Mouse (Mus musculus): Measurements from ENCODE around the gene 1700057G04Rik. TPM values are rescaled to one million over a fixed set of nuclear protein-coding genes. Genes with fewer than 3 reads are reported as not detected.

The 1700057G04Rik gene
- total and polyA plus RNA-seq, 3 experiments: 0.19 TPM; not detected in 2

- no peaks in the 10 kb centered on the region for H3K27me3 ChIP-seq (ENCODE audit: control insufficient read depth in 1 of 2, insufficient read depth in 2 of 2, low read length in 2 of 2)
- peaks cover 0 to 2% of the 10 kb centered on the region in 2 experiments; a peak in 1 of 4 replicates for H3K4me1 ChIP-seq (ENCODE audit: control insufficient read depth in 1 of 2, insufficient read depth in 2 of 2, low read length in 2 of 2)
- H3K27ac ChIP-seq (ENCODE audit: control insufficient read depth, low read depth, low read length): no peak overlapping the region
- no peak overlapping the region for H3K9ac ChIP-seq (ENCODE audit: control insufficient read depth, low read depth, low read length, poor library complexity, severe bottlenecking)
- no peak overlapping the region for H3K4me3 ChIP-seq (ENCODE audit: control insufficient read depth in 1 of 2, insufficient read depth in 1 of 2, low read depth in 2 of 2, low read length in 2 of 2)
- H3K9me3 ChIP-seq (replicated peaks; ENCODE audit: insufficient read depth, low read length): no peaks in the 10 kb centered on the region
- no peaks in the 10 kb centered on the region for H3K36me3 ChIP-seq (ENCODE audit: control insufficient read depth in 1 of 2, insufficient read depth in 2 of 2, low read length in 2 of 2)
- H3K79me2 ChIP-seq (ENCODE audit: control insufficient read depth, insufficient read depth, low read length, poor library complexity): no peaks in the 10 kb centered on the region
- TF ChIP-seq TAL1 (IDR thresholded peaks at IDR 0.05; ENCODE audit: low read length): no peak
- no peak for TF ChIP-seq NRF1 (IDR thresholded peaks at IDR 0.05; ENCODE audit: insufficient read depth, low read depth, low read length, poor library complexity, severe bottlenecking)
- peak; percentile 64 for TF ChIP-seq ZC3H11A (IDR thresholded peaks at IDR 0.05; ENCODE audit: low read depth, low read length)
- no peak for TF ChIP-seq USF2 (IDR thresholded peaks at IDR 0.05; ENCODE audit: borderline replicate concordance in 1 of 2, insufficient read depth in 1 of 2, low read depth in 1 of 2, low read length in 2 of 2)
- peak in 1 of 3 experiments; percentile 56; a peak in 2 of 6 replicates for TF ChIP-seq CTCF (IDR thresholded peaks at IDR 0.05 in 2 of 3, conservative IDR thresholded peaks at IDR 0.05 in 1 of 3; ENCODE audit: control insufficient read depth in 1 of 3, insufficient read depth in 1 of 3, low read depth in 2 of 3, low read length in 3 of 3, poor library complexity in 1 of 3, severe bottlenecking in 1 of 3)
- peak; percentile 69 for TF ChIP-seq SMC3 (IDR thresholded peaks at IDR 0.05; ENCODE audit: low read depth, low read length)
- TF ChIP-seq TBP (IDR thresholded peaks at IDR 0.05; ENCODE audit: low read depth, low read length): no peak
- TF ChIP-seq ZNF384 (IDR thresholded peaks at IDR 0.05; ENCODE audit: low read depth, low read length): no peak
- no peak for TF ChIP-seq GABPA (IDR thresholded peaks at IDR 0.05; ENCODE audit: low read depth, low read length)
- peak; percentile 67 for TF ChIP-seq RAD21 (IDR thresholded peaks at IDR 0.05; ENCODE audit: low read depth, low read length)
- TF ChIP-seq GATA1 (IDR thresholded peaks at IDR 0.05; ENCODE audit: low read depth, low read length): no peak
- TF ChIP-seq POLR2AphosphoS2 (IDR thresholded peaks at IDR 0.05; ENCODE audit: low read length): no peak
- TF ChIP-seq CHD1 (IDR thresholded peaks at IDR 0.05; ENCODE audit: low read depth, low read length): no peak
- TF ChIP-seq MAFK (IDR thresholded peaks at IDR 0.05; ENCODE audit: borderline replicate concordance, low read depth, low read length): no peak
- no peak for TF ChIP-seq EP300 (IDR thresholded peaks at IDR 0.05; ENCODE audit: low read depth in 1 of 2, low read length in 2 of 2)
- no peak for TF ChIP-seq RCOR1 (IDR thresholded peaks at IDR 0.05; ENCODE audit: low read depth, low read length)
- no peak for TF ChIP-seq BHLHE40 (IDR thresholded peaks at IDR 0.05; ENCODE audit: borderline replicate concordance, low read depth, low read length)
- DNase-seq (ENCODE audit: low read depth, low spot score): peak; percentile 31
Measured at GRCm38 (mm10) chr9:92375378-92375777, 66.2 kb downstream of the 1700057G04Rik start.

- H3K4me3 ChIP-seq (ENCODE audit: control insufficient read depth in 1 of 2, insufficient read depth in 1 of 2, low read depth in 2 of 2, low read length in 2 of 2): no peak overlapping the region
- no peaks in the 10 kb centered on the region; a peak in 1 of 4 replicates for H3K27me3 ChIP-seq (ENCODE audit: control insufficient read depth in 1 of 2, insufficient read depth in 2 of 2, low read length in 2 of 2)
- no peaks in the 10 kb centered on the region for H3K9me3 ChIP-seq (replicated peaks; ENCODE audit: insufficient read depth, low read length)
- no peaks in the 10 kb centered on the region for H3K79me2 ChIP-seq (ENCODE audit: control insufficient read depth, insufficient read depth, low read length, poor library complexity)
- TF ChIP-seq SIN3A (IDR thresholded peaks at IDR 0.05; ENCODE audit: low read length) (no peak), MXI1 (IDR thresholded peaks at IDR 0.05; ENCODE audit: low read depth, low read length) (no peak), POLR2AphosphoS2 (IDR thresholded peaks at IDR 0.05; ENCODE audit: low read length) (no peak), TBP (IDR thresholded peaks at IDR 0.05; ENCODE audit: low read depth, low read length) (no peak), E2F4 (IDR thresholded peaks at IDR 0.05; ENCODE audit: borderline replicate concordance, low read depth, low read length) (no peak), JUND (IDR thresholded peaks at IDR 0.05; ENCODE audit: low read depth, low read length) (no peak)
- no peak overlapping the region for H3K9ac ChIP-seq (ENCODE audit: control insufficient read depth, low read depth, low read length, poor library complexity, severe bottlenecking)
- peaks cover 0 to 2% of the 10 kb centered on the region in 2 experiments; a peak in 1 of 4 replicates for H3K4me1 ChIP-seq (ENCODE audit: control insufficient read depth in 1 of 2, insufficient read depth in 2 of 2, low read length in 2 of 2)
- H3K27ac ChIP-seq (ENCODE audit: control insufficient read depth, low read depth, low read length): no peak overlapping the region
- DNase-seq (ENCODE audit: low read depth, low spot score): no peak
- no peaks in the 10 kb centered on the region for H3K36me3 ChIP-seq (ENCODE audit: control insufficient read depth in 1 of 2, insufficient read depth in 2 of 2, low read length in 2 of 2)
Measured at GRCm38 (mm10) chr9:92377967-92378366, 68.8 kb downstream of the 1700057G04Rik start.
